20 mouse cellular contexts compared by ENCODE assay signal in the genomic region with DNA sequence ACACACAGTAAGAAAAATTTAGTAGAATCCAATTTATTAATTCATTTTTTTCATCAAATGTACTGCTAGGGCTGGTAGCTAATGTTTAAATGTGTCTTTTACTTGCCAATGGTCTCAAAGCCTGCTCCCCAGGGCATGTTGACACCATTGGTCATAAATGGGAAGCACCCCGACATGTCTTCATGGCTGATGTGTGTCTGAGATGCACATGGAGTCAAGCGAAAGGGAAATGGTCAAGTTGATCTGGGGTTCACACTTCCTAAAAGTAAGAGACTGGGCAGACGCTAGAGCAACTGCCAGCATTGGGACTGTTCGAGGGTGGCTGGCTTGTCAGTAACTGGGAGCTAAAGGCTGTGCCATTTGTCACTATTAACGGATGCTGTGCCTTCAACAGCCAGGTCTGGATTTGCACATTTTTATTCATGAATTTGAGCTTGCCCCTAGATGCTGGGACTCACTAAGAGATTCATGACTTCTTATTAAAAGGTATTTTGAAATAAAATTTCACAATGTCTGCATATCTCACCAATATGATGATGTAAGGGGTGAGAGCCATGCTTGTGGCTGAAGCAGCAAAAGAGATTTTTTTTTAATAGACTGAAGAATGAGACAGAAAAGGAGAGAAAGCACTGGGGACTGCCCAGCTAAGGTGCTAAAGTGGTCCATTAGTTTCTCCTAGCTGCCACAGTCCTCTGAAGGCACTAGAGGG.
DNase-seq lines count a peak whose midpoint lies in the region; ATAC-seq and TF ChIP-seq lines count a peak whose summit lies in the region.
"Had no signal": no experiment of that assay in that cellular context is flagged by ENCODE, and none has a peak within 500 bp of the region (broad histone marks: within the 10 kb centered on the region; RNA-seq: fewer than 3 reads in every experiment).

No protein-coding gene starts in this region.

- no peak overlapping the region for H3K9ac ChIP-seq in lung, postnatal 0 days (replicated peaks; ENCODE audit: low read depth)
- H3K9ac ChIP-seq: forebrain, embryonic 13.5 days; forebrain, postnatal 0 days; heart, embryonic 13.5 days; hindbrain, embryonic 14.5 days had no signal

- H3K4me3 ChIP-seq in lung, postnatal 0 days (ENCODE audit: low read depth, low read length) = no peak overlapping the region
- no peak overlapping the region for H3K4me3 ChIP-seq in bone marrow, adult 2 months (replicated peaks; ENCODE audit: control insufficient read depth, low read depth, low read length)
- H3K4me3 ChIP-seq: embryonic facial prominence, embryonic 10.5 days; forebrain, embryonic 13.5 days; heart, embryonic 13.5 days had no signal

- no peak for TF ChIP-seq POLR2A in bone marrow, adult 2 months (IDR thresholded peaks at IDR 0.05; ENCODE audit: borderline replicate concordance, control insufficient read depth, low read depth, low read length)

- no peaks in the 10 kb centered on the region for H3K27me3 ChIP-seq in lung, postnatal 0 days (replicated peaks; ENCODE audit: insufficient read depth, low read length)
- H3K27me3 ChIP-seq: CH12.LX; forebrain, embryonic 13.5 days; heart, embryonic 13.5 days; Patski had no signal

- H3K36me3 ChIP-seq in lung, postnatal 0 days (ENCODE audit: insufficient read depth, low read length) = no peaks in the 10 kb centered on the region
- H3K36me3 ChIP-seq: embryonic facial prominence, embryonic 10.5 days; heart, embryonic 13.5 days had no signal

- ATAC-seq in lung, postnatal 0 days = no peak
- ATAC-seq in megakaryocyte progenitor cell, adult 5-6 weeks (replicated peaks; ENCODE audit: poor library complexity) = peak; percentile 83
- ATAC-seq: activated CD4-positive, CD25-positive, alpha-beta regulatory T cell, adult 4 months; forebrain, embryonic 13.5 days; forebrain, postnatal 0 days; Patski had no signal

- no peaks in the 10 kb centered on the region for H3K4me1 ChIP-seq in lung, postnatal 0 days (ENCODE audit: insufficient read depth, low read depth, low read length)
- peaks cover 4% of the 10 kb centered on the region for H3K4me1 ChIP-seq in bone marrow, adult 2 months (ENCODE audit: control insufficient read depth, insufficient read depth, low read length)
- H3K4me1 ChIP-seq: embryonic facial prominence, embryonic 10.5 days; forebrain, embryonic 13.5 days; heart, embryonic 13.5 days had no signal

- TF ChIP-seq EP300 in lung, postnatal 0 days (IDR thresholded peaks at IDR 0.05) = no peak

- no peak overlapping the region for H3K4me2 ChIP-seq in lung, postnatal 0 days (replicated peaks; ENCODE audit: low read depth, low read length)
- H3K4me2 ChIP-seq: forebrain, embryonic 13.5 days; heart, embryonic 13.5 days; hindbrain, embryonic 14.5 days had no signal

- DNase-seq in lung, postnatal 0 days (ENCODE audit: low spot score) = peak; percentile 9
- DNase-seq in lung, postnatal 14 days = no peak
- no peak for DNase-seq in kidney, postnatal 4 days
- DNase-seq in layer of hippocampus, adult 8-10 months (ENCODE audit: low spot score in 2 of 2) = no peak
- DNase-seq in right cerebral cortex, postnatal 10 days (ENCODE audit: low spot score in 2 of 2) = no peak
- DNase-seq: adrenal gland, postnatal 14 days; cerebellum, adult 9-11 months; cerebellum, postnatal 36 days; forebrain, postnatal 0 days; gastrocnemius, postnatal 14 days; heart, postnatal 4 days had no signal

- 79% methylated on average over 5 of the region's 5 CpGs for WGBS in lung, postnatal 0 days
- 27% methylated on average over 5 of the region's 5 CpGs for WGBS in bone marrow, adult 2 months

- no peak overlapping the region for H3K27ac ChIP-seq in lung, postnatal 0 days (ENCODE audit: low read length)
- H3K27ac ChIP-seq in bone marrow, adult 2 months (ENCODE audit: control insufficient read depth, insufficient read depth, low read depth, low read length, poor library complexity) = peak overlapping the region; percentile 54
- H3K27ac ChIP-seq: embryonic facial prominence, embryonic 10.5 days; forebrain, embryonic 13.5 days; heart, embryonic 13.5 days; hindbrain, embryonic 14.5 days had no signal

- no peak for TF ChIP-seq CTCF in lung, postnatal 0 days (IDR thresholded peaks at IDR 0.05)
- no peak for TF ChIP-seq CTCF in bone marrow, adult 2 months (IDR thresholded peaks at IDR 0.05; ENCODE audit: control insufficient read depth, insufficient read depth, low read length)

- H3K9me3 ChIP-seq in lung, postnatal 0 days (ENCODE audit: low read length) = no peaks in the 10 kb centered on the region
- H3K9me3 ChIP-seq: embryonic facial prominence, embryonic 10.5 days; forebrain, embryonic 13.5 days; heart, embryonic 13.5 days had no signal
